Mouse (Mus musculus): ENCODE measurements around the gene Rims4.

- no peak for TF ChIP-seq POLR2A (IDR thresholded peaks at IDR 0.05; ENCODE audit: insufficient read depth, low read depth, low read length)
- no peak for TF ChIP-seq CTCF (IDR thresholded peaks at IDR 0.05)
- no peak for TF ChIP-seq EP300 (IDR thresholded peaks at IDR 0.05; ENCODE audit: insufficient read depth, low read depth, low read length)
These were observed 92.0 kb downstream of the Rims4 start for GRCm38 (mm10) chr2:163826494-163826893.
